Mouse (Mus musculus): Measurements from ENCODE around the gene Vwa3a. TPM values are rescaled to one million over a fixed set of nuclear protein-coding genes. Genes with fewer than 3 reads are reported as not detected.

Gene Vwa3a
- polyA plus RNA-seq, 1 experiment from 2014 or later, result 0.13 TPM

GRCm38 (mm10) chr7:120754671-120755070 is 15.6 kb downstream of the Vwa3a start:
- DNase-seq (ENCODE audit: low spot score), result peak; percentile 94
- Histone ChIP-seq H3K27me3 (ENCODE audit: low read depth, poor library complexity, severe bottlenecking) (no peaks in the 10 kb centered on the region), H3K4me1 (no peaks in the 10 kb centered on the region), H3K9me3 (replicated peaks) (no peaks in the 10 kb centered on the region), H3K36me3 (no peaks in the 10 kb centered on the region), H3K4me3 (no peak overlapping the region), H3K27ac (no peak overlapping the region)
- 14% methylated on average over 5 of the region's 5 CpGs for WGBS

- Histone ChIP-seq H3K27ac (no peak overlapping the region), H3K27me3 (ENCODE audit: low read depth, poor library complexity, severe bottlenecking) (no peaks in the 10 kb centered on the region), H3K36me3 (no peaks in the 10 kb centered on the region), H3K9me3 (replicated peaks) (no peaks in the 10 kb centered on the region), H3K4me1 (peaks cover 13% of the 10 kb centered on the region; the same call in 1 of the 2 replicates), H3K4me3 (no peak overlapping the region)
- WGBS, result 12% methylated on average over 1 of the region's 1 CpGs
- DNase-seq (ENCODE audit: low spot score), result no peak
Measured at GRCm38 (mm10) chr7:120767369-120767768, 28.3 kb downstream of the Vwa3a start.

- Histone ChIP-seq H3K4me1 (peaks cover 13% of the 10 kb centered on the region; the same call in 1 of the 2 replicates), H3K27me3 (ENCODE audit: low read depth, poor library complexity, severe bottlenecking) (no peaks in the 10 kb centered on the region), H3K27ac (no peak overlapping the region), H3K4me3 (no peak overlapping the region), H3K36me3 (no peaks in the 10 kb centered on the region), H3K9me3 (replicated peaks) (no peaks in the 10 kb centered on the region)
- DNase-seq (ENCODE audit: low spot score), result no peak
- 65% methylated on average over 1 of the region's 1 CpGs for WGBS
Measured at GRCm38 (mm10) chr7:120771389-120771788, 32.3 kb downstream of the Vwa3a start.

- no peak overlapping the region for H3K4me3 ChIP-seq
- 63% methylated on average over 2 of the region's 2 CpGs for WGBS
- DNase-seq (ENCODE audit: low spot score), result no peak
- no peaks in the 10 kb centered on the region for H3K36me3 ChIP-seq
- H3K27me3 ChIP-seq (ENCODE audit: low read depth, poor library complexity, severe bottlenecking), result no peaks in the 10 kb centered on the region
- H3K4me1 ChIP-seq, result no peaks in the 10 kb centered on the region
- H3K9me3 ChIP-seq (replicated peaks), result no peaks in the 10 kb centered on the region
- H3K27ac ChIP-seq, result no peak overlapping the region
Measured at GRCm38 (mm10) chr7:120778012-120778411, 38.9 kb downstream of the Vwa3a start.

GRCm38 (mm10) chr7:120795544-120795943 is 56.4 kb downstream of the Vwa3a start:
- no peaks in the 10 kb centered on the region for H3K27me3 ChIP-seq (ENCODE audit: low read depth, poor library complexity, severe bottlenecking)
- peaks cover 4% of the 10 kb centered on the region for H3K4me1 ChIP-seq
- H3K36me3 ChIP-seq, result no peaks in the 10 kb centered on the region
- no peaks in the 10 kb centered on the region for H3K9me3 ChIP-seq (replicated peaks)
- 80% methylated on average over 4 of the region's 4 CpGs for WGBS
- H3K27ac ChIP-seq, result no peak overlapping the region
- H3K4me3 ChIP-seq, result no peak overlapping the region
- DNase-seq (ENCODE audit: low spot score), result no peak

- no peak overlapping the region for H3K27ac ChIP-seq
- no peak overlapping the region for H3K4me3 ChIP-seq
- no peaks in the 10 kb centered on the region for H3K36me3 ChIP-seq
- H3K27me3 ChIP-seq (ENCODE audit: low read depth, poor library complexity, severe bottlenecking), result no peaks in the 10 kb centered on the region
- DNase-seq (ENCODE audit: low spot score), result no peak
- WGBS, result 80% methylated on average over 3 of the region's 3 CpGs
- H3K9me3 ChIP-seq (replicated peaks), result no peaks in the 10 kb centered on the region
- peaks cover 4% of the 10 kb centered on the region for H3K4me1 ChIP-seq
Measured at GRCm38 (mm10) chr7:120796369-120796768, 57.3 kb downstream of the Vwa3a start.

- Histone ChIP-seq H3K4me3 (no peak overlapping the region), H3K27me3 (ENCODE audit: low read depth, poor library complexity, severe bottlenecking) (peaks cover 2% of the 10 kb centered on the region), H3K36me3 (no peaks in the 10 kb centered on the region), H3K9me3 (replicated peaks) (no peaks in the 10 kb centered on the region), H3K4me1 (no peaks in the 10 kb centered on the region), H3K27ac (no peak overlapping the region)
- 89% methylated on average over 2 of the region's 2 CpGs for WGBS
- no peak for DNase-seq (ENCODE audit: low spot score)
Measured at GRCm38 (mm10) chr7:120803268-120803667, 64.2 kb downstream of the Vwa3a start.

- Histone ChIP-seq H3K36me3 (no peaks in the 10 kb centered on the region), H3K27ac (no peak overlapping the region), H3K4me3 (peak overlapping the region; percentile 47), H3K27me3 (ENCODE audit: low read depth, poor library complexity, severe bottlenecking) (peaks cover 38% of the 10 kb centered on the region), H3K4me1 (peaks cover 5% of the 10 kb centered on the region), H3K9me3 (replicated peaks) (no peaks in the 10 kb centered on the region)
- WGBS, result 5% methylated on average over 27 of the region's 27 CpGs
- peak; percentile 35 for DNase-seq (ENCODE audit: low spot score)
Measured at GRCm38 (mm10) chr7:120809705-120810104, 70.6 kb downstream of the Vwa3a start.

GRCm38 (mm10) chr7:120811834-120812415 is 72.8 kb downstream of the Vwa3a start, which contains the start of gene Gm5737:
Gm5737 (plus strand) TSS chr7:120812365.
- H3K4me1 ChIP-seq, result peaks cover 5% of the 10 kb centered on the region
- no peaks in the 10 kb centered on the region for H3K36me3 ChIP-seq
- no peaks in the 10 kb centered on the region for H3K9me3 ChIP-seq (replicated peaks)
- DNase-seq (ENCODE audit: low spot score), result no peak
- H3K4me3 ChIP-seq, result no peak within 1 kb of the TSS
- WGBS, result 82% methylated on average over 6 of the region's 6 CpGs
- H3K27me3 ChIP-seq (ENCODE audit: low read depth, poor library complexity, severe bottlenecking), result peaks cover 38% of the 10 kb centered on the region
- H3K27ac ChIP-seq, result no peak within 1 kb of the TSS

- Histone ChIP-seq H3K4me1 (no peaks in the 10 kb centered on the region), H3K27ac (no peak overlapping the region), H3K27me3 (ENCODE audit: low read depth, poor library complexity, severe bottlenecking) (peaks cover 7% of the 10 kb centered on the region; the same call in 1 of the 2 replicates), H3K4me3 (no peak overlapping the region), H3K36me3 (no peaks in the 10 kb centered on the region), H3K9me3 (replicated peaks) (no peaks in the 10 kb centered on the region)
- 84% methylated on average over 6 of the region's 6 CpGs for WGBS
- DNase-seq (ENCODE audit: low spot score), result no peak
Measured at GRCm38 (mm10) chr7:120817552-120817951, 78.4 kb downstream of the Vwa3a start.

GRCm38 (mm10) chr7:120819386-120819785 is 80.3 kb downstream of the Vwa3a start:
- Histone ChIP-seq H3K4me3 (no peak overlapping the region), H3K4me1 (no peaks in the 10 kb centered on the region), H3K27me3 (ENCODE audit: low read depth, poor library complexity, severe bottlenecking) (peaks cover 9% of the 10 kb centered on the region; the same call in 1 of the 2 replicates), H3K27ac (no peak overlapping the region), H3K9me3 (replicated peaks) (no peaks in the 10 kb centered on the region), H3K36me3 (no peaks in the 10 kb centered on the region)
- no peak for DNase-seq (ENCODE audit: low spot score)
- 93% methylated on average over 4 of the region's 4 CpGs for WGBS

GRCm38 (mm10) chr7:120823248-120823647 is 84.1 kb downstream of the Vwa3a start:
- H3K36me3 ChIP-seq, result no peaks in the 10 kb centered on the region
- 23% methylated on average over 5 of the region's 5 CpGs for WGBS
- peaks cover 12% of the 10 kb centered on the region; the same call in 1 of the 2 replicates for H3K27me3 ChIP-seq (ENCODE audit: low read depth, poor library complexity, severe bottlenecking)
- DNase-seq (ENCODE audit: low spot score), result peak; percentile 75
- H3K4me3 ChIP-seq, result no peak overlapping the region
- no peaks in the 10 kb centered on the region for H3K9me3 ChIP-seq (replicated peaks)
- H3K27ac ChIP-seq, result no peak overlapping the region
- H3K4me1 ChIP-seq, result no peaks in the 10 kb centered on the region

GRCm38 (mm10) chr7:120825097-120825496 is 86.0 kb downstream of the Vwa3a start:
- no peaks in the 10 kb centered on the region for H3K36me3 ChIP-seq
- peaks cover under 1% of the 10 kb centered on the region for H3K4me1 ChIP-seq
- H3K9me3 ChIP-seq (replicated peaks), result no peaks in the 10 kb centered on the region
- H3K27ac ChIP-seq, result no peak overlapping the region
- 69% methylated on average over 2 of the region's 2 CpGs for WGBS
- DNase-seq (ENCODE audit: low spot score), result no peak
- H3K27me3 ChIP-seq (ENCODE audit: low read depth, poor library complexity, severe bottlenecking), result peaks cover 23% of the 10 kb centered on the region
- H3K4me3 ChIP-seq, result no peak overlapping the region

GRCm38 (mm10) chr7:120826408-120826807 is 87.3 kb downstream of the Vwa3a start:
- H3K27me3 ChIP-seq (ENCODE audit: low read depth, poor library complexity, severe bottlenecking), result peaks cover 35% of the 10 kb centered on the region
- H3K36me3 ChIP-seq, result no peaks in the 10 kb centered on the region
- H3K27ac ChIP-seq, result no peak overlapping the region
- no peaks in the 10 kb centered on the region for H3K9me3 ChIP-seq (replicated peaks)
- H3K4me3 ChIP-seq, result no peak overlapping the region
- WGBS, result 16% methylated on average over 3 of the region's 3 CpGs
- DNase-seq (ENCODE audit: low spot score), result peak; percentile 55
- peaks cover 14% of the 10 kb centered on the region for H3K4me1 ChIP-seq

Data from limb, embryonic 10.5 days (tissue).